Mouse (Mus musculus) intestine, postnatal 0 days (tissue): ENCODE measurements around the gene Nfya. TPM values are rescaled to one million over a fixed set of nuclear protein-coding genes. Genes with fewer than 3 reads are reported as not detected.
"Not testable (repeated sequence)": the region's sequence is repeated elsewhere in the genome, so short reads cannot be mapped to it uniquely, and the experiment has no call there.

Source experiments
- ATAC-seq: fragments of 200-750 bp; cut with Nextera tagmentation; 2 replicates; pipeline ENCODE4 v1.8.0; 2017; ENCODE audit warnings: mild to moderate bottlenecking, moderate TSS enrichment, moderate library complexity
- H3K27ac ChIP-seq: fragments of 300-500 bp; sonication (generic); 2 replicates; pipeline ENCODE4 v1.5.1; 2014; ENCODE audit warnings: mild to moderate bottlenecking, low read depth, low read length, moderate library complexity
- H3K27me3 ChIP-seq: fragments of 300-500 bp; sonication (generic); replicated peaks from 2 replicates; pipeline ENCODE4 v1.6.1; 2014; ENCODE audit warnings: low read length, mixed read lengths; ENCODE audit not compliant: control insufficient read depth, insufficient read depth
- H3K36me3 ChIP-seq: fragments of 300-500 bp; sonication (generic); 2 replicates; pipeline ENCODE4 v1.6.1; 2014; ENCODE audit warnings: mild to moderate bottlenecking, moderate library complexity; ENCODE audit not compliant: control insufficient read depth, insufficient read depth
- H3K4me1 ChIP-seq: fragments of 300-500 bp; sonication (generic); replicated peaks from 2 replicates; pipeline ENCODE4 v1.6.1; 2014; ENCODE audit warnings: antibody characterized with exemption, low read length, mixed read lengths; ENCODE audit not compliant: control insufficient read depth, insufficient read depth
- H3K4me2 ChIP-seq: fragments of 300-500 bp; sonication (generic); replicated peaks from 2 replicates; pipeline ENCODE4 v1.6.1; 2014; ENCODE audit warnings: low read depth, mild to moderate bottlenecking, moderate library complexity
- H3K4me3 ChIP-seq: fragments of 300-500 bp; sonication (generic); 2 replicates; pipeline ENCODE4 v1.5.1; 2014; ENCODE audit warnings: low read depth, low read length
- H3K9ac ChIP-seq: fragments of 300-500 bp; sonication (generic); 2 replicates; pipeline ENCODE4 v1.6.1; 2014; ENCODE audit warnings: mild to moderate bottlenecking, low read depth, low read length
- H3K9me3 ChIP-seq: fragments of 300-500 bp; sonication (generic); 2 replicates; pipeline ENCODE4 v1.6.1; 2016; ENCODE audit warnings: mixed run types; ENCODE audit not compliant: control insufficient read depth
- CTCF ChIP-seq: sonication (generic); IDR thresholded peaks from 2 replicates; pipeline ENCODE4 v1.5.1; 2016; ENCODE audit warnings: low read depth, mild to moderate bottlenecking, control low read depth, antibody characterized with exemption, moderate library complexity
- WGBS: fragments of 180-500 bp; shearing (Covaris S2); extraction: QIAGEN DNeasy Blood & Tissue Kit; methylation state at CpG from one replicate; pipeline ENCODE4 v1.1.7; 2014; 5-methylcytosine and 5-hydroxymethylcytosine counted together
- polyA plus RNA-seq: library from polyadenylated mRNA; unstranded; fragments of >200 nt; fragmentation: Nextera tagmentation; extraction: Ambion mirVana; gene quantifications from 2 replicates; pipeline ENCODE4 v1.2.1, GENCODE M21; 2015

Nfya gene
- polyA plus RNA-seq, 1 experiment from 2014 or later: 3.8 TPM

- no peak for TF ChIP-seq CTCF
- H3K36me3 ChIP-seq: no peaks in the 10 kb centered on the region
- no peaks in the 10 kb centered on the region for H3K9me3 ChIP-seq
- H3K4me1 ChIP-seq: no peaks in the 10 kb centered on the region
- no peak overlapping the region for H3K4me3 ChIP-seq
- ATAC-seq: no peak
- WGBS: 71% methylated on average over 4 of the region's 4 CpGs
- H3K27ac ChIP-seq: no peak overlapping the region
- H3K9ac ChIP-seq: no peak overlapping the region
- no peaks in the 10 kb centered on the region for H3K27me3 ChIP-seq
- no peak overlapping the region for H3K4me2 ChIP-seq
Observed at GRCm38 (mm10) chr17:48360462-48360861, 49.2 kb downstream of the Nfya start.

GRCm38 (mm10) chr17:48359616-48360015 lies 50.1 kb downstream of the Nfya start, which contains the start of gene Treml1:
Treml1 (plus strand) TSS chr17:48359916.
- Histone ChIP-seq H3K27ac (no peak within 1 kb of the TSS), H3K4me3 (no peak within 1 kb of the TSS), H3K9ac (no peak within 1 kb of the TSS), H3K9me3 (no peaks in the 10 kb centered on the region), H3K4me2 (no peak within 1 kb of the TSS), H3K27me3 (no peaks in the 10 kb centered on the region), H3K36me3 (no peaks in the 10 kb centered on the region), H3K4me1 (no peaks in the 10 kb centered on the region)
- no peak for ATAC-seq
- no peak for TF ChIP-seq CTCF
- 72% methylated on average over 7 of the region's 7 CpGs for WGBS

GRCm38 (mm10) chr17:48357892-48358291 lies 51.8 kb downstream of the Nfya start:
- Histone ChIP-seq H3K27me3 (no peaks in the 10 kb centered on the region), H3K4me3 (no peak overlapping the region), H3K9ac (no peak overlapping the region), H3K27ac (no peak overlapping the region), H3K4me1 (no peaks in the 10 kb centered on the region), H3K36me3 (no peaks in the 10 kb centered on the region), H3K9me3 (no peaks in the 10 kb centered on the region), H3K4me2 (no peak overlapping the region)
- no peak for TF ChIP-seq CTCF
- no peak for ATAC-seq
- WGBS: 55% methylated on average over 2 of the region's 2 CpGs

- no peaks in the 10 kb centered on the region for H3K9me3 ChIP-seq
- 64% methylated on average over 3 of the region's 3 CpGs for WGBS
- H3K27me3 ChIP-seq: no peaks in the 10 kb centered on the region
- no peak overlapping the region for H3K4me3 ChIP-seq
- no peak for TF ChIP-seq CTCF
- H3K4me1 ChIP-seq: no peaks in the 10 kb centered on the region
- no peak overlapping the region for H3K4me2 ChIP-seq
- H3K36me3 ChIP-seq: no peaks in the 10 kb centered on the region
- H3K27ac ChIP-seq: no peak overlapping the region
- H3K9ac ChIP-seq: no peak overlapping the region
- no peak for ATAC-seq
Observed at GRCm38 (mm10) chr17:48355822-48356221, 53.9 kb downstream of the Nfya start.

- not testable (repeated sequence) for H3K9ac ChIP-seq, H3K4me1 ChIP-seq, ATAC-seq, H3K9me3 ChIP-seq, H3K27ac ChIP-seq, H3K27me3 ChIP-seq, H3K4me3 ChIP-seq, H3K36me3 ChIP-seq, H3K4me2 ChIP-seq
- whole genome bisulfite sequencing: 79% methylated on average over 7 of the region's 7 CpGs
Observed at GRCm38 (mm10) chr17:48352976-48353375, 56.7 kb downstream of the Nfya start.

- Histone ChIP-seq H3K4me3 (no peak overlapping the region), H3K27me3 (no peaks in the 10 kb centered on the region), H3K4me2 (no peak overlapping the region), H3K9me3 (no peaks in the 10 kb centered on the region), H3K4me1 (no peaks in the 10 kb centered on the region), H3K36me3 (no peaks in the 10 kb centered on the region), H3K27ac (no peak overlapping the region), H3K9ac (no peak overlapping the region)
- ATAC-seq: no peak
- whole genome bisulfite sequencing: 78% methylated on average over 5 of the region's 5 CpGs
- no peak for TF ChIP-seq CTCF
Observed at GRCm38 (mm10) chr17:48350681-48351193, 59.0 kb downstream of the Nfya start.

GRCm38 (mm10) chr17:48347287-48347686 lies 62.4 kb downstream of the Nfya start:
- H3K27ac ChIP-seq: no peak overlapping the region
- H3K4me2 ChIP-seq: no peak overlapping the region
- no peak overlapping the region for H3K9ac ChIP-seq
- TF ChIP-seq CTCF: no peak
- no peak overlapping the region for H3K4me3 ChIP-seq
- H3K27me3 ChIP-seq: no peaks in the 10 kb centered on the region
- 79% methylated on average over 2 of the region's 2 CpGs for WGBS
- H3K9me3 ChIP-seq: no peaks in the 10 kb centered on the region
- H3K4me1 ChIP-seq: no peaks in the 10 kb centered on the region
- H3K36me3 ChIP-seq: no peaks in the 10 kb centered on the region
- no peak for ATAC-seq
